ENCODE assay signal across 27 mouse cellular contexts in the genomic region with DNA sequence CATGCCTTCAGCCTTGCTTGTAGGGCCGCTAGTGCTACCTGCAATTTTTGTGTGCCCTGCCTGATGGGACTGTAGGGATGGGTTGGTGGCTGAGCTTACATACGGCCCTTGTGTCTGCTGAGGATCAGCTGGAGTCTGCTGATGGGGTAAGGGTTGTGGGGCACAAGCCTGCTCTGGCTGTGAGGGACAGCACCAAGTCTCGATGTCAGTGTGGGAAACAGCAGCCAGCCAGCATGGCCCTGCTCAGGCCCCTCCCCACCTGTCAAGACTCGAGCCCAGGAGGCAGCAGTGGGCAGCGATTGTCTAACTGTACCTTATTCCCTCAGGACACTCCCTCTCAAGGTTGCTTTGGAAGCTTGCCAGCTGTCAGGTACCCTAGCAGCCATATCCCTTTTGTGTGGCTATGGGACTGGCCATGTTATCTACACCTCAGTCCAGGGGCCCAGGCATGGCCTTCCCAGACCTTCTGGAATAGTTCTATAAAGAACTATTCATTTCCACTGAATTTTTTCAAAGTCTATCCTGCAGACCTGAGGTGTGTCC. TPM values are rescaled to one million over a fixed set of nuclear protein-coding genes. Genes with fewer than 3 reads are reported as not detected.
DNase-seq lines count a peak whose midpoint lies in the region; ATAC-seq and TF ChIP-seq lines count a peak whose summit lies in the region.
"Had no signal": no experiment of that assay in that cellular context is flagged by ENCODE, and none has a peak within 500 bp of the region (broad histone marks: within the 10 kb centered on the region; RNA-seq: fewer than 3 reads in every experiment).

No protein-coding gene starts in this region.

- no peaks in the 10 kb centered on the region for H3K27me3 ChIP-seq in heart, embryonic 13.5 days (replicated peaks)
- no peaks in the 10 kb centered on the region for H3K27me3 ChIP-seq in stomach, embryonic 16.5 days (ENCODE audit: control insufficient read depth, insufficient read depth, low read length)
- H3K27me3 ChIP-seq: forebrain, embryonic 15.5 days; limb, embryonic 15.5 days; lung, embryonic 15.5 days had no signal

- peaks cover 91% of the 10 kb centered on the region for H3K36me3 ChIP-seq in heart, embryonic 13.5 days
- peaks cover 54% of the 10 kb centered on the region for H3K36me3 ChIP-seq in stomach, embryonic 16.5 days (ENCODE audit: control insufficient read depth, insufficient read depth, low read length)

- WGBS in heart, embryonic 13.5 days, result 61% methylated on average over 5 of the region's 5 CpGs
- WGBS in stomach, embryonic 16.5 days, result 68% methylated on average over 5 of the region's 5 CpGs

- peak overlapping the region; percentile 62 for H3K9ac ChIP-seq in heart, embryonic 13.5 days
- no peak overlapping the region for H3K9ac ChIP-seq in stomach, embryonic 16.5 days (ENCODE audit: low read length)
- H3K9ac ChIP-seq: forebrain, embryonic 15.5 days; hindbrain, embryonic 14.5 days; limb, embryonic 15.5 days; liver, embryonic 14.5 days; lung, embryonic 15.5 days had no signal

- no peaks in the 10 kb centered on the region for H3K9me3 ChIP-seq in heart, embryonic 13.5 days
- H3K9me3 ChIP-seq in stomach, embryonic 16.5 days (replicated peaks; ENCODE audit: control insufficient read depth, low read length), result no peaks in the 10 kb centered on the region
- H3K9me3 ChIP-seq: embryonic facial prominence, embryonic 10.5 days; forebrain, embryonic 15.5 days; limb, embryonic 15.5 days; lung, embryonic 15.5 days had no signal

- ATAC-seq in heart, embryonic 13.5 days (ENCODE audit: extremely low read depth, insufficient number of reproducible peaks, low FRiP score, low TSS enrichment), result no peak
- peak; percentile 61; the same call in 1 of the 2 replicates for ATAC-seq in stomach, embryonic 16.5 days (ENCODE audit: insufficient read depth, low FRiP score)
- ATAC-seq: forebrain, embryonic 15.5 days; inflammation-experienced regulatory T-cells, adult 6 months had no signal

- DNase-seq in gastrocnemius, adult 2 months, result no peak
- no peak for DNase-seq in gastrocnemius, postnatal 4 days (ENCODE audit: low spot score in 2 of 2)
- DNase-seq in heart, postnatal 14 days, result no peak
- DNase-seq in lung, postnatal 36 days, result peak; percentile 38
- DNase-seq in lung, postnatal 4 days, result no peak
- DNase-seq in adrenal gland, adult 2 months, result no peak
- DNase-seq: adrenal gland, postnatal 36 days; cerebellum, adult 11 months; cerebellum, adult 9-11 months; gastrocnemius, postnatal 10 days; kidney, adult 9 months; kidney, postnatal 36 days; layer of hippocampus, adult 9-11 months; left cerebral cortex, postnatal 4 days; thymus, postnatal 36 days had no signal

- H3K4me2 ChIP-seq in heart, embryonic 13.5 days, result 0 out of 2 replicates have a peak overlapping the region, but pooled peaks have one; percentile 27
- H3K4me2 ChIP-seq in stomach, embryonic 16.5 days (ENCODE audit: low read depth, low read length), result no peak overlapping the region
- H3K4me2 ChIP-seq: forebrain, embryonic 15.5 days; hindbrain, embryonic 14.5 days; limb, embryonic 15.5 days; lung, embryonic 15.5 days; midbrain, embryonic 11.5 days had no signal

- intact Hi-C loops in gastrocnemius, adult 2 months (cut with DNase I), result no loop called here
- intact Hi-C loops in heart, postnatal 14 days (cut with DNase I), result no loop called here

- no peak for TF ChIP-seq CTCF in gastrocnemius, adult 2 months (IDR thresholded peaks at IDR 0.05)

- peaks cover 74% of the 10 kb centered on the region for H3K4me1 ChIP-seq in heart, embryonic 13.5 days
- H3K4me1 ChIP-seq in stomach, embryonic 16.5 days (ENCODE audit: control insufficient read depth, insufficient read depth, low read length), result peaks cover 15% of the 10 kb centered on the region; the same call in 1 of the 2 replicates

- no peak overlapping the region for H3K4me3 ChIP-seq in gastrocnemius, adult 2 months
- no peak overlapping the region for H3K4me3 ChIP-seq in heart, embryonic 13.5 days
- H3K4me3 ChIP-seq in stomach, embryonic 16.5 days (replicated peaks; ENCODE audit: low read length), result no peak overlapping the region
- H3K4me3 ChIP-seq: embryonic facial prominence, embryonic 10.5 days; forebrain, embryonic 15.5 days; limb, embryonic 15.5 days; lung, embryonic 15.5 days had no signal

- H3K27ac ChIP-seq in gastrocnemius, adult 2 months, result peak overlapping the region; percentile 68
- peak overlapping the region; percentile 97 for H3K27ac ChIP-seq in heart, embryonic 13.5 days (replicated peaks)
- 0 out of 2 replicates have a peak overlapping the region, but pooled peaks have one; percentile 2 for H3K27ac ChIP-seq in stomach, embryonic 16.5 days (ENCODE audit: low read length)
- H3K27ac ChIP-seq: embryonic facial prominence, embryonic 10.5 days; forebrain, embryonic 15.5 days; hindbrain, embryonic 14.5 days; limb, embryonic 15.5 days; liver, embryonic 14.5 days had no signal

RNA-seq across cellular contexts. Expression of a gene that starts 6.1 kb away (rescaled TPM):
- 10 to 100 TPM; 32.4 to 41.1 TPM for total RNA-seq in gastrocnemius, adult 2 months (2021)
- 100 to 1,000 TPM; 141 to 153 TPM for total RNA-seq in gastrocnemius, postnatal 4 days (2021)
- 1,302 and 1,499 TPM in 2 replicates for polyA plus RNA-seq in heart, embryonic 13.5 days (2015; fragmentation: Nextera tagmentation; extraction: Ambion mirVana)
- total RNA-seq in heart, postnatal 14 days (2021), result 1,000 to 10,000 TPM; 1,350 to 1,351 TPM
- polyA plus RNA-seq in stomach, embryonic 16.5 days (2015; fragmentation: Nextera tagmentation; extraction: Ambion mirVana), result 140 and 142 TPM in 2 replicates
- 10 to 100 TPM; 57.5 to 58.2 TPM for total RNA-seq in adrenal gland, adult 2 months (2021)
- polyA plus RNA-seq in adrenal gland, adult 2 months (2012; rRNA removed), result 159 and 168 TPM in 2 replicates

RNA-seq across cellular contexts. Expression of a gene that starts 12.2 kb away (rescaled TPM):
- 100 to 1,000 TPM in 1 of 2 experiments, 10 to 100 TPM in 1; 71.2 to 113 TPM for total RNA-seq in gastrocnemius, adult 2 months (2021)
- 100 to 1,000 TPM; 331 to 336 TPM for total RNA-seq in gastrocnemius, postnatal 4 days (2021)
- polyA plus RNA-seq in heart, embryonic 13.5 days (2015; fragmentation: Nextera tagmentation; extraction: Ambion mirVana), result 408 and 464 TPM in 2 replicates
- 100 to 1,000 TPM; 198 to 224 TPM for total RNA-seq in heart, postnatal 14 days (2021)
- 350 and 360 TPM in 2 replicates for polyA plus RNA-seq in stomach, embryonic 16.5 days (2015; fragmentation: Nextera tagmentation; extraction: Ambion mirVana)
- total RNA-seq in adrenal gland, adult 2 months (2021), result 100 to 1,000 TPM in 1 of 2 experiments, 10 to 100 TPM in 1; 51.5 to 101 TPM
- polyA plus RNA-seq in adrenal gland, adult 2 months (2012; rRNA removed), result 31.7 and 36.9 TPM in 2 replicates

RNA-seq across cellular contexts. Expression of a gene that starts 22.3 kb away (rescaled TPM):
- total RNA-seq in gastrocnemius, adult 2 months (2021), result not detected
- 1 to 10 TPM; 6.4 TPM for total RNA-seq in gastrocnemius, postnatal 4 days (2021)
- 20.6 and 21.8 TPM in 2 replicates for polyA plus RNA-seq in heart, embryonic 13.5 days (2015; fragmentation: Nextera tagmentation; extraction: Ambion mirVana)
- total RNA-seq in heart, postnatal 14 days (2021), result 1 to 10 TPM; 1.1 to 2.1 TPM
- 24.0 and 24.3 TPM in 2 replicates for polyA plus RNA-seq in stomach, embryonic 16.5 days (2015; fragmentation: Nextera tagmentation; extraction: Ambion mirVana)
- 1 to 10 TPM in 1 of 2 experiments, under 1 TPM in 1; 0.66 to 1.4 TPM for total RNA-seq in adrenal gland, adult 2 months (2021)
- 3.6 and 6.6 TPM in 2 replicates for polyA plus RNA-seq in adrenal gland, adult 2 months (2012; rRNA removed)

RNA-seq across cellular contexts. Expression of a gene that starts 35.9 kb away (rescaled TPM):
- 10 to 100 TPM; 36.2 to 41.5 TPM for total RNA-seq in gastrocnemius, adult 2 months (2021)
- total RNA-seq in gastrocnemius, postnatal 4 days (2021), result 10 to 100 TPM; 68.8 to 71.8 TPM
- polyA plus RNA-seq in heart, embryonic 13.5 days (2015; fragmentation: Nextera tagmentation; extraction: Ambion mirVana), result 11.2 and 11.9 TPM in 2 replicates
- 10 to 100 TPM; 45.1 to 46.8 TPM for total RNA-seq in heart, postnatal 14 days (2021)
- polyA plus RNA-seq in stomach, embryonic 16.5 days (2015; fragmentation: Nextera tagmentation; extraction: Ambion mirVana), result 8.9 and 10.8 TPM in 2 replicates
- 100 to 1,000 TPM in 1 of 2 experiments, 10 to 100 TPM in 1; 76.6 to 102 TPM for total RNA-seq in adrenal gland, adult 2 months (2021)
- 164 TPM in 2 replicates for polyA plus RNA-seq in adrenal gland, adult 2 months (2012; rRNA removed)

RNA-seq across cellular contexts. Expression of a gene that starts 51.8 kb away (rescaled TPM):
- not detected for total RNA-seq in gastrocnemius, adult 2 months (2021)
- total RNA-seq in gastrocnemius, postnatal 4 days (2021), result 1 to 10 TPM; 2.5 to 3.4 TPM
- 2.8 and 3.1 TPM in 2 replicates for polyA plus RNA-seq in heart, embryonic 13.5 days (2015; fragmentation: Nextera tagmentation; extraction: Ambion mirVana)
- total RNA-seq in heart, postnatal 14 days (2021), result under 1 TPM; 0.29 to 0.59 TPM
- 4.6 and 6.5 TPM in 2 replicates for polyA plus RNA-seq in stomach, embryonic 16.5 days (2015; fragmentation: Nextera tagmentation; extraction: Ambion mirVana)
- 1 to 10 TPM; 2.8 to 9.7 TPM for total RNA-seq in adrenal gland, adult 2 months (2021)
- polyA plus RNA-seq in adrenal gland, adult 2 months (2012; rRNA removed), result 11.9 and 15.9 TPM in 2 replicates
- total RNA-seq: common myeloid progenitor, adult 5-6 weeks; heart, adult 18-20 months had no signal

Comparison
In these comparisons a context has a peak if more than half of its experiments do, and no peak if none do; other contexts are left out.
1. H3K27ac ChIP-seq: peak in every context shown above with its lines; median percentile 97 in heart, embryonic 13.5 days; 68 in gastrocnemius, adult 2 months; 2 in stomach, embryonic 16.5 days.
2. RNA of a gene that starts 6.1 kb away (total RNA-seq): 1,350 to 1,351 TPM in heart, postnatal 14 days; 141 to 153 TPM in gastrocnemius, postnatal 4 days, 57.5 to 58.2 TPM in adrenal gland, adult 2 months and 32.4 to 41.1 TPM in gastrocnemius, adult 2 months; every median in the first group is over 4 times any median in the second.